Mouse (Mus musculus): Measurements from ENCODE around the gene Etnk1.
A peak's percentile ranks its signal among the peaks of the same experiment; 100 is the strongest.
"Not testable (repeated sequence)": the region's sequence is repeated elsewhere in the genome, so short reads cannot be mapped to it uniquely, and the experiment has no call there.

The Etnk1 gene

GRCm38 (mm10) chr6:143149766-143150291 lies 17.2 kb upstream of the Etnk1 start:
- DNase-seq (ENCODE audit: low read depth, low spot score): no peak

GRCm38 (mm10) chr6:143151081-143151995 lies 15.7 kb upstream of the Etnk1 start:
- not testable (repeated sequence) for DNase-seq (ENCODE audit: low read depth, low spot score)

- no peak for DNase-seq (ENCODE audit: low read depth, low spot score)
Observed at GRCm38 (mm10) chr6:143152321-143152827, 14.6 kb upstream of the Etnk1 start.

GRCm38 (mm10) chr6:143153160-143153559 lies 13.9 kb upstream of the Etnk1 start:
- no peak for DNase-seq (ENCODE audit: low read depth, low spot score)

- no peak for DNase-seq (ENCODE audit: low read depth, low spot score)
Observed at GRCm38 (mm10) chr6:143153751-143154494, 13.1 kb upstream of the Etnk1 start.

- DNase-seq (ENCODE audit: low read depth, low spot score): no peak
Observed at GRCm38 (mm10) chr6:143154885-143155284, 12.1 kb upstream of the Etnk1 start.

- no peak for DNase-seq (ENCODE audit: low read depth, low spot score)
Observed at GRCm38 (mm10) chr6:143155996-143156395, 11.0 kb upstream of the Etnk1 start.

GRCm38 (mm10) chr6:143156684-143157083 lies 10.3 kb upstream of the Etnk1 start:
- no peak for DNase-seq (ENCODE audit: low read depth, low spot score)

- no peak for DNase-seq (ENCODE audit: low read depth, low spot score)
Observed at GRCm38 (mm10) chr6:143157401-143157800, 9.6 kb upstream of the Etnk1 start.

- no peak for DNase-seq (ENCODE audit: low read depth, low spot score)
Observed at GRCm38 (mm10) chr6:143160572-143161231, 6.3 kb upstream of the Etnk1 start.

- no peak for DNase-seq (ENCODE audit: low read depth, low spot score)
Observed at GRCm38 (mm10) chr6:143162161-143162877, 4.7 kb upstream of the Etnk1 start.

- no peak for DNase-seq (ENCODE audit: low read depth, low spot score)
Observed at GRCm38 (mm10) chr6:143163956-143164905, 2.8 kb upstream of the Etnk1 start.

GRCm38 (mm10) chr6:143164906-143165255 lies 2.1 kb upstream of the Etnk1 start:
- no peak for DNase-seq (ENCODE audit: low read depth, low spot score)

- no peak for DNase-seq (ENCODE audit: low read depth, low spot score)
Observed at GRCm38 (mm10) chr6:143165404-143166257, 1.4 kb upstream of the Etnk1 start.

GRCm38 (mm10) chr6:143167409-143167919 lies 443 bp downstream of the Etnk1 start:
- peak; percentile 25 for DNase-seq (ENCODE audit: low read depth, low spot score)

GRCm38 (mm10) chr6:143167981-143168674 lies 1.1 kb downstream of the Etnk1 start:
- DNase-seq (ENCODE audit: low read depth, low spot score): no peak

- no peak for DNase-seq (ENCODE audit: low read depth, low spot score)
Observed at GRCm38 (mm10) chr6:143169385-143169784, 2.4 kb downstream of the Etnk1 start.

All from retina, postnatal 7 days (tissue).